Mouse (Mus musculus) adrenal gland, adult 2 months (tissue): Measurements from ENCODE around the gene Cth. TPM values are rescaled to one million over a fixed set of nuclear protein-coding genes. Genes with fewer than 3 reads are reported as not detected.
A peak's percentile ranks its signal among the peaks of the same experiment; 100 is the strongest.
"Not testable (repeated sequence)": the region's sequence is repeated elsewhere in the genome, so short reads cannot be mapped to it uniquely, and the experiment has no call there.

ENCODE experiments used
- DNase-seq: peaks from one replicate; pipeline ENCODE4 v3.0.0; 2021
- long read RNA-seq: library from polyadenylated mRNA; stranded (forward); transcript quantifications from one replicate; pipeline ENCODE4 v2.0.0, GENCODE M21; 2021
- polyA plus RNA-seq: library from polyadenylated mRNA; depleted of rRNA; stranded (reverse); fragments of >200 nt; gene quantifications from 2 replicates; pipeline ENCODE4 v1.2.3, GENCODE M21; 2012; rRNA removed
- total RNA-seq, 2 experiments: library from RNA; stranded (reverse); gene quantifications; 2 replicates each; pipeline ENCODE4 v1.2.3; 2021

Cth gene
- 10 to 100 TPM; 20.1 to 39.1 TPM for total RNA-seq
- 10.4 and 21.6 TPM in 2 replicates for polyA plus RNA-seq
- long read RNA-seq, transcript Cth-201 (12 exons, 1,815 nt), result major isoform, 20 of 21 reads
- long read RNA-seq, partial matches to known transcripts, result 0 of 21 reads
- long read RNA-seq, other reads (novel, unspliced or antisense), result 1 of 21 reads

DNA sequence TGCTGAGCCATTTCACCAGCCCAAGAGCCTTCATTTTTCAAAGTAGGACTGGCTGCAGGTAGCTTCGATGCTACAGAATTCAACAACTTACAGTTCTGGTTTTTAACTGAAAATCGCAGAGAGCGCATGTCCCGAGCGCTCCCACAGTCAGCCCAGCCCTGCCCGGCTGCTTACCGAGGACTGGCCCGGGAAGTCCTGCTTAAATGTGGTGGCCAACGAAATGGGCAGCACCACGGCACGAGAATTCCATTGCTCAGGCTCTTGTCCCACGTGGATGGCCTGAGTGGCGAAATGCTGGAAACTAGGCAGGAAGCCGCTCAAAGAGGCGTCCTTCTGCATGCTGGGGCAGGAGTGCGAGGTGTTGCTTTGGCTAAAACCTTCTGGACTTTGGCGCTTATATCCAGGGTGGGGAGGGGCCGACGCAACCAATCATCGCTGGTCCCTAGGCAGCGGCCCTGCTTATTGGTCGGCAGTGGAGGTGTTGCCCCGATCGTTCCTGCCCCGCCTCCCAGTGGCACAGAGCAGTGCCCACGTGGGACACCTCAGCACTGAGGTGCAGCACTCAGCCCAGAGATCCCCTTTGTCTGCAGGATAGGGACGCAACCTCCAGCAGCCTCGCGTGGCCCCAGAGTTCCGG is at the start of gene Cth:
Cth (minus strand) TSS at position 386 of the 637 bp plus-strand sequence.
- DNase-seq, result peak; percentile 97

DNA sequence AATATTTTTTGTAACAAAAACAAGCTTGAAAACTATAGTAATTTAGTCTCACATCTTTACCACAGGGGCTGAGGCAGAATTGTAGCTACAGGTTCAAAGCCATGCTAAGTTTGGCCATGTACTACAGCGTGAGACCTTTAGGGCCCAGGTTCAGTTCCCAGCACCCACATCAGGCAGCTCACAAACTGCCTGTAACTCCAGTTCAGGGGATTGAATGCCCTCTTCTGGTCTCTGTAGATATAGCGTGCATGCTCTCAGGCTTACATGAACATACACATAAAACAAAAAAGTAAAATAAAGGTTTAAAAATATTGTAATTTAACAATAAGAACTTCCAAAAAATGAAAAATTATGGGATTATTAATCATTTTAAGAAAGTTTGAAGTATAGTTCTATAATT is 48.4 kb upstream of the Cth start:
- DNase-seq, result no peak

DNA sequence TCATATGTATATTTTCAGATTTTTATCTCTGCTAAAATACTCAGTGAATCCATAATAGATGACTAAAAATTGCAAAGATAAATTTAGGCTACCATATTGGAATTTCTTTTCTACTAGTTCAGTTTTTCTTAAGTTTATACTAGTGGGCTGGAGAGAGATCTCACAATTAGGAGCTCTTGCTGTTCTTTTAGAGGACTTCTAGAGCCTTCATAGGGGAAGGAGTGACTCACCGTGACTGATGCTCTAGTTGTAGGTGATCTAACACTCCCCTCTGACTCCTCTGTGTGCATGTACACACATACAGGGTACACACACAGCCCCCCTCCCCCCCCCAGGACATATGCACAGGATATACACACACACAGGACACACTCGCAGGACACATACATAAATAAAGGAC is 46.3 kb upstream of the Cth start:
- no peak for DNase-seq

DNA sequence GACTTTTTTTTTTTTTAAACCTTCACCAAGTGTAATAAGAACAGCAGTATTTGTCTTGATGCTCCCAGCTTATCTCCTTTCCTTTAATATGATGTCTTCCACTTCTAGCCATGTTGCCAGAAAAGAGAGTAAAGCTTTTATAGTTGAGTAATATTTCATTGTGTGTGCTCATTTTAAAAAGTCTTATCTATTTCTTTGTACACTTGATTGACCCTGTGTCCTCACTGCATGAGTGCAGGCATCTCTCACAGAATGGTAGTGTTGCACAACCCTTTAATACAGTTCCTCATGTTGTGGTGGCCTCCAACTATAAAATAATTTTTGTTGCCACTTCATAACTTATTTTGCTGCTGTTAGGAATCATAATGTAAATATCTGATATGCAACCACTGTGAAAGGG is 32.4 kb upstream of the Cth start:
- no peak for DNase-seq

DNA sequence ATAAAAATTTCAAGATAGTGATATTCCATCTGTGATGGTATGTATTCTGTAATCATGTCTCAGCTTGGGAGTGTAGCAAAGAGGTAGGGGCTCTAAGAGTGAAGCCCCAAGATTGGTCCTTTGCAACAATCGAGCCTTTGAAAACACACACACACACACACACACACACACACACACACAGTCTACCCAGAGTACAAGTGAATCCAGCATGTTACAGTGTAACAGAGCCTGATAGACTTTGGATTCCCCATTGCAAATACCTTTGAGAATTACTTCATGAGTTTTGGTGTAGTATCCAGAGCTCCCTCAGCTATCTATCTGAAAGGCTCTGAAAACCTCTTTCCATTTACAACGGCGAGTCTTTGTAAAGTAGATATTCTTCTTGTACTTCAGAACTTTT is 31.3 kb upstream of the Cth start:
- DNase-seq, result no peak

DNA sequence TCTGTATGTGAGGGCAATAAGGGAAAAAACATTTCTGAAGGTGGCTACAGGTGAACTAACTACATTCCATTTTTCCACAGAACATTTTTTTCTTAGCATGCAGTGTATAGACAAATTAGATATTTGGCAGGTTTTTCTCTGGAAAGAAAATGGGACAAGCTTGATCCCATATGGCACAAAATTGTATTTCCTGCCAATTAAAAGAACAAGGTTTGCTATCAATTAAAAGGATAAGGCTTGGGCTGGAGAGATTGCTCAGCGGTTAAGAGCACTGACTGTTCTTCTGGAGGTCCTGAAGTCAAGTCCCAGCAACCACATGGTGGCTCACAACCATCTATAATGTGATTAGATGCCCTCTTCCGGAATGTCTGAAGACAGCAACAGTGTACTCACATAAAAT is 30.6 kb upstream of the Cth start:
- no peak for DNase-seq

DNA sequence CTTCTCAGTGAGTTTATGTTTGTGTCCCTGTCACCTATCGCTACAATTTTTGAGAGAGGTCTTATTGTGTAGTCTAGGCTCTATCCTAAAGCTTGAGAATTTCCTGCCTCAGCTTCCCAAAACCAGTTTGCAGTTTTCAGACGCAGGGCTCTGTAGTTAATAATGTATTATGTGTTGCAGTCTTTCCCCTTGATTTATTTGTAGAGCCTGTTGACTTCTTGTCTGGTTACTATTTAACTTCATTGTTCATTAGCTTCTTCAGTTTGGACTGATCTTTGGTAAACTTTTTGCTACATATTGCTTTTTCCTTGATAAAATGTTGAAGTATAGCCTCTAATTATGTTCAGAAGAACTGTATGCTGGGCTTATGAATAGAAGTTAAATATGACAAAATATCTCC is 27.8 kb upstream of the Cth start:
- no peak for DNase-seq

DNA sequence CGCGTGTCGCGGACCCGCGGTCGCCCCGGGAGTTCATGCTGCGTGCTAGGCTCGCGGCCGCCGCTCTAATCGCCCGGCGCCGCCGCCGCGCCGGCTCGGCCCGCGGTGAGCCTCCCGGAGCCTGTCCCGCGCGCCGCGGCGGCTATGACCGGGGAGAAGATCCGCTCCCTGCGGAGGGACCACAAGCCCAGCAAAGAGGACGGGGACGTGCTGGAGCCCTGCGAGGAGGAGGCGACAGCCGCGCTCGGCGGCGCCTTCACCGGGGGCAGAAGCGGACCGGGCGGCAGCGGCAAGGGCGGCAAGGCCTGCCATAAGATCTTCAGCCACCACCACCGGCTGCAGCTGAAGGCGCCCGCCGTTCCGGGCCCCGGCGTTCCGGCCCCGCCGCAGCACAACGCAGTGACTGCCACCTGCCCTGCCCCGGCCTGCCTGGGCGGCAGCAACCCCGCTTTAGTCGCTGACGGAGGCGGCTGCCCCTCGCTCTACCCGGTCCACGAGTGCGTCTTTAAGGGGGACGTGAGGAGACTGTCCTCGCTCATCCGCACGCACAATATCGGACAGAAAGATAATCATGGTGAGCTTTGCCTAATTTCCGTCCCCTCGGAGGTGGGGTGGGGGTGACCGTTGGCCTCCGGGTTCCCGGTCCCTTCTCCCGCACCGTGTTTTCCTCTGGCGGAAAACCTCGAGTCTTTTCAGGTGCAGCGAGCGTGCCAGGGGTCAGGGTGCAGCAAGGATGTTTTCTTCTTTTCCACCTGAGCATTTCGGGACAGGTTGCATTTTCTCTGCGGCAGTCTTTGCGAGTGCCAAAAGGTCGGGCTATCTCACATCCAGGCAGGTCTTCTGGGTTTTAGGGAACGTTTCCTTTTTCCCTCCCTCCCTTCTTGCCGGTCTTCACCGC is 22.8 kb upstream of the Cth start:
- DNase-seq, result peak; percentile 79

DNA sequence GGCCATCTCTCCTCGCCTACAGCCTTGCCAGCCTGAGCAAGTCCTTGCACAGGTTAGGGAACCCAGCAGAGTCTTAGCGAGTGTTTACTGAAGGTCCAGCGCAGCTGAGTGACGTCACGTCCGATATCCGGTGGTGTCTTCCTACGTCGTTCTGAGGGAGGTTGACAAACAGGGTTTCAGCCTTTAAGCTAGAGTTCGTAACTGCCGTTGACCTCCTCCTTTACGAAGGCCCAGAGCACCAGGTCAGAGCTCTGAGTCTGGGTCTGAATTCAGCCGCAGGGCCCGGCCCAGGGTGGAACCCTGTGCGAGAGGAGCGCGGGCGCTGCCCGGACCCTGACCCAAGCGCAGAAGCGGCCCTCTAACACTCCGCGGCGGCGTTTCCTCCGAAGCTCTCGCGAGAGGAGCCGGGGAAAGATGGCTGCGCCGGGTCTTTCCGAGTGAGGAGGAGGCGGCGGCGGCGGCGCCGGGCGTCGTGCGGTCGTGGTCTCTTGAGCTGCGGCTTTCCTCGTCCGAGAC is 22.0 kb upstream of the Cth start, which contains the start of gene Ankrd13c:
Ankrd13c (plus strand) TSS at position 397 of the 516 bp plus-strand sequence.
- DNase-seq, result peak; percentile 94

DNA sequence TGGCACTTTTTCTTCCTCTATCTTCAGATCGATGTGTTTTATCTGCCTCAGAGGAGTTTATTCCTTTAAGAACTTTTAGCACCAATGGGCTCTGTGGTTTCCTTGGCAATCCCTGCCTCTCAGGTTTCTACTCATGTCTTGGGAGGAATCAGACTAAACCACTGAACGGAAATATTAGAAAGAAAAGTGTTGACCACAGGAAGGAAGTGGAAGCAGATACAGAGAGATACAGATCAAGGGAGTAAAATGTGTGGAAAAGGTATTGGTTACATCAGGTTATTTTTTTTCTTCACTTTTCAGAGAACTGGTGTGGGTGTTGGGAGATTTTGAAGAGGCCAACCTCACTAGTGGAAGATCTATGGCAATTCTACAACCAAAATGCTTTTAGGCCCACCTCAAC is 13.7 kb upstream of the Cth start:
- no peak for DNase-seq

DNA sequence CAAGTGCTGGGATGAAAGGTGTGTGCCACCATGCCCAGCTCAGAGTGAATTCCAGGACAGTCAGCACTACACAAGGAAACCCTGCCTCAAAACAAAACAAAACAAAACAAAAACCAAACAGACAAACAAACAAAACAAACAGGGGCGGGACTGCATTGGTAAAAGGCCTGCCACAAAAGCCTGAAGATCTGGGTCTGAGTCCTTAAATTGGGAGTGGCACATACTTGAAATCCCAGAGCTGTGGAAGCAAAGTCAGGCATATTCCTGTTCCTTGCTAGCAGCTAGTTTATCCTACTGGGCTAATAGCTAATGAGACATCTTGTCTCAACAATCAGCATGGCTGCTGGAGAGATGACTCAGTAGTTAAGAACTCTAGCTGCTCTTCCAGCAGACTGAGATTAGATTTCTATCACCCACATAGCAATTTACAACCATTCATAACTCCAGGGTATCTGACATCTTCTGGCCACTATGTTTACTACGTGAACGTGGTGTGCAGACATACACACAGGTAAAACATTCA is 9.5 kb upstream of the Cth start:
- DNase-seq, result no peak

DNA sequence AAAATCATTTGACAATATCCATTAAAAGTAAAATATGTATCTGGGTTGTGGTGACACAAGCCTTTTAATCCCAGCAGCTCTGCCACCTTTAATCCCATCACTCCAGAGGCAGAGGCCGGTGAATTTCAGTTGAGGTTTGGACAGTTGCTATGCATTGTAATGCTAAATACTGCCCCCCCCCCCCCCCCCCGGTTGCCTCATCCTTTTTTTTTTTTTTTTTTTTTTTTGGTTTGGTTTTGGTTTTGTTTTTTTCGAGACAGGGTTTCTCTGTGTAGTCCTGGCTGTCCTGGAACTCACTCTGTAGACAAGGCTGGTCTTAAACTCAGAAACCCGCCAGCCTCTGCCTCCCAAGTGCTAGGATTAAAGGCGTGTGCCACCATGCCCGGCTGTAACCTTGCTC is 8.3 kb upstream of the Cth start:
- not testable (repeated sequence) for DNase-seq

DNA sequence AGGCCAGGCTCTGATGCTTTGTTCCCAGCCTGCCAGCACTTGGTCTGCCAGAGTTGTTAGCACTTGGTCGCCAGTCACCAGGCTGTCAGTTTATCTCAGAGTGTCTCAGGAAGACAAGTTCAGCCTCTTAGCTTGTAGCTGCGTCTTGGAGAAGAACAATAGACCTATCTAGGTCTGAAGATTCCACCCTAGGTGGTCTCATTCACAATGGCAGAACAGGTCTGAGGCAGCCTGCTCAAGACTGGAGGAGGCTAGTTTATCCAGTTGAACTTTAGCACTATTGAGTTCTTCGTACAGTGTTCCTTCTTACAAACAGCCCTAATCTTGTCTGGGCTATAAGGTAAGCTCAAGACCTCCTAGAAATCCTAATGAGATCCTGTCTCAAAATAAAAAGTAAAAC is 7.2 kb upstream of the Cth start:
- DNase-seq, result no peak

DNA sequence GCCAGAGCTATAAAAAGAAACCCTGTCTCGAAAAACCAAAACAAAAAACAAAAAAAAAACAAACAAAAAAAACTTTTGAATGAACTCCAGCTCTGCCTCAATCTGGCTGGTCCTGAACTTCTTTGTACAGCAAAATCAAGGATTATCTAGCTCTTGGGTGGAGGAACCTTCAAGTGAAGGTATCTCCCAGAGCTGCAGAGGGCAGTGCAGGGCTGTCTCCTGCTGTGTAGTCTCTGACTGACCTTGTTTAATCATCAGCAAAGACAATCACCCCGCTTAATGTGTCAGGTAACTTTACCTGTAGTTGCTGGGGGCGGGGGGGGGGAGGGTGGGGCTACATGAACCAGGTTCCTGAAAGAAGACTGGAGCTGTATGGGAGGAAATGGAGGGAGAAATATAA is 6.7 kb upstream of the Cth start:
- DNase-seq, result no peak

DNA sequence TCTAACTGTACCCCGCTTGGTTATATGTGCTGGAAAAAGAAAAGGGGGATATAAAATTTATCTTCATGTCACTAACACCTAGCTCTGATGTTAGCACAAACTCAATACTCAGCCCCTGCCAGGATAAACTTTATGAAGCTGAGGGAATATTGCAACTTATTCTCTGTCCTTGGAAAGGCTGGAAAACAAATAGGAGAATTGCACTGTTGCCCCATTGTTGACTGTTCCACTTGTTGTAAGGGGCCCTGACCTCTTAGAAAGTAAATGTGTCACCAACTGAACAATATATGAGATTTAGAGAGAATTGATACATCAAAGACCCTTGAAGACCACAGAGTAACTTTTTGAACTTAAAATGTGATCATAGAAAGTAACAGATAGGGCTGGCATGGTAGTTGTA is 4.5 kb upstream of the Cth start:
- DNase-seq, result no peak

DNA sequence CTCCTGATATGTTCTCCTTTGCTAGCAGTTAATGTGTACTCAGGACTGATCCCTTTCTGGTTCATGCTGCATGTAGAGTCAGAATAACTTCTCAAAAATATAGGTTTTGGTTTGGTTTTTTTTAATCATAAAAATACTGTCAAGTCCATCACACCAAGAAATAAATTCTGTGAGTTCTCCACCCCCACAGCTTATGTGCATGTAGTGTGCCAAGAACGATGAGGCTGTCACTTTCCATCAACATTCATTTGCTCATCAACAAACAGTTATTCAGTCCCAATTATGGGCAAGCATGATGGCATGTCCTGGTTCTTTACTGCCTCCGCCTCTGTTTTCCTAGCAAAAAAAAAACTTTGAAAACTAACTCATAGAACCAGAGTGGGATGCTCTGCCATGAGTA is 3.9 kb upstream of the Cth start:
- no peak for DNase-seq

DNA sequence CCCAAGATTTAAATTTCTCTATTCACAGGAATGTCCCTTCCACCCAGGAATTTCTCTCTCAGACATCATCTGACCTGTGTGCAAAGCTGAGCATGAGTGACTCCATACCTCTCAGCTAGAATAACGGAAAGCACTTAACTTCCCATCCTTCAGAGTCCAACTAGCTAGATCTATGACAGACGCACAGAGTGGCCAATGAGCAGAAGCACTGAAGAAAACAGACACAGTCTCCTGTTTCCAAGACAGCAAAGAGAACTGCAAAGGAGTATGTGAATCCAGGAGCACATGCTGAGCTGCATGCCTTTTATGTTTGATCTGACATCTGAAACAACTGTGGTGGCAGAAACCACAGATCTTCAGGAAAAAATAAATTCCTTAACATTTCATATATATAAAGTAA is 1.9 kb upstream of the Cth start:
- no peak for DNase-seq

DNA sequence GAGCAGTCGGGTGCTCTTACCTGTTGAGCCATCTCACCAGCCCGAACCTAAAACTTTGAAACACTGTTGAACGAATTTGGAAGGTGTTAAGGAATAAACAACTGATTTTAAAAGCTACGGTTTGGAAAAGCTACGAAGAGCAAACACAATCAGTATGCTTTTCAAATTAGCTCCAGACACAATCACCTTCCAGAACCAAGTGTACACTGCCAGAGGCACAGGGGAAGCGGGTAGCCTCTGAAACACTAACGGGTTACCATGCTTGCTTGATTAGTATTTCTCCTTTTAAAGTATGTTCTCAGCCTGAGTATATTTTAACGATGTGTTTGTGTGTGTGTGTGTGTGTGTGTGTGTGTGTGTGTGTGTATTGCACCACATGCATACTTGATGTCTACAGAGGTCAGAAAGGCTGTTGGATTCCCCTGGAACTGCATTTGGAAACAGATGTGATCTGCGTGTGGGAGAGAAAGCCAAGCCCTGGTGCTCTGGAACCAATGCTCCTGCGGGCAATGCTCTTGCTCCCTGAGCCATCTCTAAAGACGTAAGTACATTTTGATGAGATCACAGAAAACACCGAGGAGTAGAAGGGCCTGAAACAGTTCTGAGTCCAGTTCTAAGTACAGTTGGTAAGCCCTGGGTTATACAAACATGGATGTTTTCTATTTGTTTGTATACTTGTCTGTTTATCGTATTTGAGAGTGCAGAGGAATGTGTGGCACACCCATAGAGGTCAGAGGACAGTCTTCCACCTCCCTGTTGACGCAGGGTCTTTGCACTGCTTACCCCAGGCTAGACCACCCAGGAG is 1.0 kb upstream of the Cth start:
- DNase-seq, result no peak

DNA sequence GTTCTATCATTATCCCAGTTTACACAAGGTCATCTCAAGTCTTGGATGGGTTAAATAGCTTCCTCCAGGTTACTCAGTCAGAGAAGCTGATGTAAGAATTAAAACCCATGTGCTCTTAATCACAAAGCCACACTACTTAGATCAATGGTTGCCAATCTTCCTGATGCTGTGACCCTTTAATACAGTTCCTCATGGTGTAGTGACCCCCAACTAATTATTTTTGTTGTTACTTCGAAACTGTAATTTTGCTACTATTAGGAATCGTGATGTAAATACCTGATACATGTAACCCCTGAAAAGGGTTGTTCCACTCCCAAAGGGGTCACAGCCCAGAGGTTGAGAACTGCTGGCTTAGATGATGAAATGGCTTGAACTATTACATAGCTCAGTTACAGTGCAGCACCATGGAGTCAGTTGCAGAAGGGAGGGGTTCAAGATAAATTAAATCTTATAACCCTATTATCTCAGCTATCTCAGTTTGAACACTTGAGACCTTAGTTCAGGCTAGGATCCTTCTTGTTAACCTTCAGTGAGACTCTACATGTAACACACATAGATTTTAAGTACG is 1.5 kb downstream of the Cth start:
- no peak for DNase-seq

DNA sequence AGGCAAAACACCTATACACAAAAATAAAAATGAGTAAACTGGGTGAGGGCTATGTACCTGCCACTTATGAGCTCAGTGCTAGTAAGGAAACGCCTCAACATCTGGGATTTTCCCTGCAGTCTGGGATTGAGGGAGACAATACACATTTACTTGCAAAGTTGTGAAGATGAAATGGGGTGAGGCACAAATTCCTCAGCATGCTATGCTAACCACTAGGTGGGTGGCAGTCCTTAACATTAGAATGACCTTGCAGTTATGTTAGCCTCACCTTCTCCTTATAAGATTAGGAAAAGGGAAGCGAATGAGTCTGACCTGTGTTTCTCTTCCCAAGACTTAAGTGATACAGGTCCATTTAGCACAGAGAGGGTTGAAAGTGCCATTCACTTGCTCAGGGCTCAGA is 3.5 kb downstream of the Cth start:
- no peak for DNase-seq

DNA sequence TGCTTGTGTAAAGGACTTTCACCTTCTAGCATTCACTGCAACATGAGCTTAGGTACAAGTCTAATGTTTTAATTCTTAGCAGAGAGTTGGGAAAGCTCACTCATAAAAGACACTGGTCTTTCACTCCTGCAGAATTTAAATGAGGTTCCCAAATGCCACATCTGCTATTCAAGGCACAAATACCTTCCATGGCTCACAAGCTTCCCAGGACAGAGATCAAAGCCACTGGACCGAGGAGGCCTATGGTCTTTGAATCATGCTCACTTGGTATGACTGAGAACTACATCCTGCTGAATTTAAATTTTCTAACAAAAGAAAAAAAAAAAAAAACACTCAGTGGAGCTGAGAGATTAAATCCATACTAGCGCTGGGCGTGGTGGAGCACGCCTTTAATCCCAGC is 8.5 kb downstream of the Cth start:
- DNase-seq, result no peak

DNA sequence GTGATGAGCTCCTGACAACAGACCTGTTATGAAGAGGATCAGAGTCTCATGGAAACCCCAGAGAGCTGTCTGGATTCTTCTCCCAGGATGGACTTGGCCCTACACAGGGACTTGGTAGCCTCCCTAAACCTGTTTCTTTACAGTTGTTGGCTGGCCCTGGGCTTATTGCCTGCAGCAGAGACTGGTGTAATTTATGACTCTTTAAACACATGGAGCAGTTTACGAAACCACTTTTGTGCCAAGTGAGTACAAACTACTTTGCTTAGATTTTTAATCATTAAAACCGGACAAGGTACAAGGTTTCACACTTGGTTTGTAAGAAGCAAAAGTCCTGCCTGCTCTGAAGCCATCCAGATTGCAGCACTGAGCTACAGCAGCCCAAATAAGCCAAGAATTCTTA is 12.7 kb downstream of the Cth start:
- DNase-seq, result no peak
